Mouse (Mus musculus): ENCODE data around the gene Narfl.
A peak's percentile ranks its signal among the peaks of the same experiment; 100 is the strongest.

Narfl gene

GRCm38 (mm10) chr17:25829558-25830017 is 56.0 kb downstream of the Narfl start:
- DNase-seq (ENCODE audit: low spot score in 2 of 2) = peak in 1 of 2 experiments; percentile 32

GRCm38 (mm10) chr17:25830200-25830753 is 56.7 kb downstream of the Narfl start:
- no peak for DNase-seq (ENCODE audit: low spot score in 2 of 2)

GRCm38 (mm10) chr17:25830806-25831431 is 57.3 kb downstream of the Narfl start:
- DNase-seq (ENCODE audit: low spot score in 2 of 2) = peak in 1 of 2 experiments; percentile 61

GRCm38 (mm10) chr17:25831451-25832281 is 58.1 kb downstream of the Narfl start:
- peak in 1 of 2 experiments; percentile 72 for DNase-seq (ENCODE audit: low spot score in 2 of 2)

- peak; percentile 99 for DNase-seq (ENCODE audit: low spot score in 2 of 2)
These were observed 59.1 kb downstream of the Narfl start for GRCm38 (mm10) chr17:25832436-25833290.
